Mouse (Mus musculus) embryonic facial prominence, embryonic 12.5 days (tissue): Measurements from ENCODE around the gene Retreg1. TPM values are rescaled to one million over a fixed set of nuclear protein-coding genes. Genes with fewer than 3 reads are reported as not detected.
"Not testable (repeated sequence)": the region's sequence is repeated elsewhere in the genome, so short reads cannot be mapped to it uniquely, and the experiment has no call there.

Source experiments
- ATAC-seq: fragments of 200-750 bp; cut with Nextera tagmentation; 2 replicates; pipeline ENCODE4 v1.8.0; 2017; ENCODE audit not compliant: insufficient number of reproducible peaks, insufficient read depth, low FRiP score, low TSS enrichment
- H3K27ac ChIP-seq: fragments of 300-500 bp; sonication (generic); 2 replicates; pipeline ENCODE4 v1.5.1; 2016; ENCODE audit warnings: mild to moderate bottlenecking
- H3K27me3 ChIP-seq: fragments of 300-500 bp; sonication (generic); 2 replicates; pipeline ENCODE4 v1.6.1; 2016; ENCODE audit warnings: mild to moderate bottlenecking, moderate library complexity
- H3K36me3 ChIP-seq: fragments of 300-500 bp; sonication (generic); 2 replicates; pipeline ENCODE4 v1.6.1; 2016; ENCODE audit warnings: mild to moderate bottlenecking
- H3K4me1 ChIP-seq: fragments of 300-500 bp; sonication (generic); 2 replicates; pipeline ENCODE4 v1.6.1; 2016
- H3K4me2 ChIP-seq: fragments of 300-500 bp; sonication (generic); replicated peaks from 2 replicates; pipeline ENCODE4 v1.6.1; 2016; ENCODE audit warnings: mild to moderate bottlenecking, moderate library complexity
- H3K4me3 ChIP-seq: fragments of 300-500 bp; sonication (generic); 2 replicates; pipeline ENCODE4 v1.5.1; 2016; ENCODE audit warnings: mild to moderate bottlenecking
- H3K9ac ChIP-seq: fragments of 300-500 bp; sonication (generic); 2 replicates; pipeline ENCODE4 v1.6.1; 2016; ENCODE audit warnings: mild to moderate bottlenecking, moderate library complexity
- H3K9me3 ChIP-seq: fragments of 300-500 bp; sonication (generic); 2 replicates; pipeline ENCODE4 v1.6.1; 2016; ENCODE audit warnings: mild to moderate bottlenecking, moderate library complexity
- WGBS: fragments of 180-500 bp; shearing (Covaris S2); methylation state at CpG from one replicate; pipeline ENCODE4 v1.1.7; 2016; 5-methylcytosine and 5-hydroxymethylcytosine counted together
- polyA plus RNA-seq: library from polyadenylated mRNA; unstranded; fragments of >200 nt; fragmentation: Nextera tagmentation; extraction: Ambion mirVana; gene quantifications from 2 replicates; pipeline ENCODE4 v1.2.1, GENCODE M21; 2016

Retreg1 gene
- polyA plus RNA-seq, 1 experiment from 2014 or later, result 4.5 TPM

GRCm38 (mm10) chr15:25984734-25985492, 141.9 kb downstream of the Retreg1 start:
- peaks cover 18% of the 10 kb centered on the region for H3K36me3 ChIP-seq
- ATAC-seq, result no peak
- H3K4me3 ChIP-seq, result peak overlapping the region; percentile 99
- no peaks in the 10 kb centered on the region for H3K9me3 ChIP-seq
- peak overlapping the region; percentile 92 for H3K27ac ChIP-seq
- H3K4me1 ChIP-seq, result peaks cover 16% of the 10 kb centered on the region
- peak overlapping the region; percentile 96 for H3K9ac ChIP-seq
- WGBS, result under 1% methylated on average over 69 of the region's 71 CpGs
- peak overlapping the region; percentile 93 for H3K4me2 ChIP-seq
- no peaks in the 10 kb centered on the region for H3K27me3 ChIP-seq

DNA sequence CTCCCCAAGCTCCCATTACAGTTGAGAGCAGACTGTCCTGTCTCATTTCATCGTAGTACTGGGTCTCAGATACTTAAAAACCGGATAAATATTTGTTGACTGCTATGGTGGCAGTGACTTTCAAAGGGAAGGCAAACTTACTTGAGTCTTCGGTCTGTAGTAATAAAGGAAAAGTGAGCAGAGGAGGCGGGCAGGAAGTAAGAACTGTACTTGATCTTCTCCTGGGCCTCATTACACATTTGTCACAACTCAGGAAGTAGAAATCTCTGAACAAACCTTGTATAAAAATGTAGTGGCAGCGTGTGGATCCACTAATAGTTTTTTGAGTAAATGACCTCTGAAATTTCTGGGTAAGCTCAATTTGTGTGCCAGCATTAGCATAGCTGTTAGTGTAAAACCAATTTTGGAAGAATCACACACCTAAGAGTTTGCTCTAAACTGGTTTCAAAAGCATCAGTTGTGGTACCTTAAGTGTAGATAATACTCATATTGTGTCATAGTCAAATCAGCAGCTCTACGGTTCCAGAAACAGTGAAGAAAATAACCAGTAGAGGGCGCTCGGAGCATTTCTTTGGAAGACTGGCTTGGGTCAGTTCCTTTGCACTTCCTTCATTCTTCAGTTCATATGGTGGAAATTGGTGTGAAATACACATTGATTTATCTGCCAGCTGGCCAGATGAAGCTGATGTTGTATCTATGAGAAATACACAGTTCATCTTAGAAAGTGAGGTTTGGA, 150.2 kb downstream of the Retreg1 start:
- ATAC-seq, result no peak
- peaks cover 47% of the 10 kb centered on the region for H3K36me3 ChIP-seq

DNA sequence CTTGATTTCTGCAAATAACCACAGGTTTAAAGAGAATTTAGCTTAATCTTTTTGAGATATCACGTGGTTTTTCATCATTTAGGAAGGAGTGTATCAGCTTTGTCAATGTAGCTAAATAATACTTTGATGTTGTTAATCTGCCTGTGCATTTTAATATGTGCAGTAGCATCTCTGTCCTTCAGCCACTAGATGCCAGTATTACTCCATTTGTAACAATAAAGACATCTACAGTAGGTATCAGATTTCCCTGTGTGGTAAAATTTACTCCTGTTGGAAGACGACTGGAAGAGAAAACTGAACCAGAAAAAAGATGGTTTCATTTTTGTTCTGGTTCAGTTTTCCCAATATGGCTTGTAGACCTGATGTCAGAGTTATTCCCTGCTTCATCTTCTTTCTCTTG, 152.5 kb downstream of the Retreg1 start:
- 40% methylated on average over 2 of the region's 2 CpGs for WGBS
- H3K9ac ChIP-seq, result no peak overlapping the region
- no peak overlapping the region for H3K4me2 ChIP-seq
- no peaks in the 10 kb centered on the region for H3K4me1 ChIP-seq
- H3K9me3 ChIP-seq, result no peaks in the 10 kb centered on the region
- no peak overlapping the region for H3K27ac ChIP-seq
- peaks cover 37% of the 10 kb centered on the region for H3K36me3 ChIP-seq
- H3K4me3 ChIP-seq, result no peak overlapping the region
- no peaks in the 10 kb centered on the region for H3K27me3 ChIP-seq
- no peak for ATAC-seq

More for the DNA sequence above, 150.2 kb downstream of the Retreg1 start:
- no peak overlapping the region for H3K4me3 ChIP-seq
- H3K27me3 ChIP-seq, result no peaks in the 10 kb centered on the region
- H3K4me2 ChIP-seq, result no peak overlapping the region
- no peak overlapping the region for H3K27ac ChIP-seq
- no peak overlapping the region for H3K9ac ChIP-seq
- 61% methylated on average over 8 of the region's 8 CpGs for WGBS
- no peaks in the 10 kb centered on the region for H3K4me1 ChIP-seq
- H3K9me3 ChIP-seq, result no peaks in the 10 kb centered on the region

DNA sequence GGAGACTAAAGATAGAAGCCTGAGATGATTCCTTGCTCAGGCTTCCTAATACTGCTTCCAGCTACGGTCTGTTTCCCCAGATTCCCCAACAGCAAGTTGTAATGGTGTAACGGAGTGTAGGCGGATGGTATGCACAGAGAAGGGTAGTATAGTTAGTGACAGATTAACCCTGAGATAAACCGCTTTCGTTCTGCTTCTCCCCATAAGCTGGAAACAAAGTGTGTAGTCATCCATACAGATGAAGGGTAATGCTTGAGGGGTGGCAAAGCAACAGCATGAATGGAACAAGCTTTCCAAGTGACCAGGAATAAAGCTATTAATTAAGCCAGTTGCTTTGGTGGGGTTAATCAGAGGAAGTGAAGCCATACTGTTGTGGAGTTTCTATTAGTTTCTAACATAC, 156.6 kb downstream of the Retreg1 start:
- not testable (repeated sequence) for H3K9me3 ChIP-seq, H3K4me2 ChIP-seq, H3K4me3 ChIP-seq, H3K4me1 ChIP-seq, H3K27me3 ChIP-seq, H3K27ac ChIP-seq, H3K9ac ChIP-seq, ATAC-seq
- 73% methylated on average over 5 of the region's 5 CpGs for WGBS
- peaks cover 17% of the 10 kb centered on the region for H3K36me3 ChIP-seq

- Histone ChIP-seq H3K4me2 (no peak overlapping the region), H3K4me3 (no peak overlapping the region), H3K9ac (no peak overlapping the region), H3K36me3 (no peaks in the 10 kb centered on the region), H3K9me3 (no peaks in the 10 kb centered on the region), H3K27ac (no peak overlapping the region), H3K27me3 (no peaks in the 10 kb centered on the region), H3K4me1 (no peaks in the 10 kb centered on the region)
- ATAC-seq, result no peak
- WGBS, result 81% methylated on average over 3 of the region's 3 CpGs
These were observed 165.6 kb downstream of the Retreg1 start for GRCm38 (mm10) chr15:26008621-26009020.

DNA sequence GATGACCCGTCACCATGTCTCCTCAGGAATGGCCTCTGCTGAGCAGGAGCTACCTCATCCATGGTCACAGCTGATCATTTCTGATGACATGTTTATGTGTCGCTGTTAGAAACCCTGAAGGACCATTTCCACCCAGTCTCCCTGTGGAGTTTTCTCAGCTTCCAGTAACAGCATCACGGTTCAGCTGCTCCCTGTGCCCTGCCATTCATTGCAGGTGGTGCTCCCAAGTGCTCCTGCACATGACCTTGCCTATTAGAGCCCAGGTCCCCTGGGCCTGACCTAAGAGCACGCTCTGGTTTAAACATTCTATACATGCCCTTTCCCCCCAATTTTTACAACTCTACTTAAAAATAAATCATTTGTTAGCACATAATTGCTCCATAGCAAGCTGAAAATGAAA, 169.9 kb downstream of the Retreg1 start:
- no peak overlapping the region for H3K9ac ChIP-seq
- no peak overlapping the region for H3K27ac ChIP-seq
- no peaks in the 10 kb centered on the region for H3K4me1 ChIP-seq
- no peak overlapping the region for H3K4me2 ChIP-seq
- no peak overlapping the region for H3K4me3 ChIP-seq
- H3K36me3 ChIP-seq, result no peaks in the 10 kb centered on the region
- WGBS, result 56% methylated on average over 4 of the region's 4 CpGs
- no peak for ATAC-seq
- no peaks in the 10 kb centered on the region for H3K9me3 ChIP-seq
- H3K27me3 ChIP-seq, result no peaks in the 10 kb centered on the region

- no peak for ATAC-seq
- Histone ChIP-seq H3K27me3 (no peaks in the 10 kb centered on the region), H3K9ac (no peak overlapping the region), H3K9me3 (no peaks in the 10 kb centered on the region), H3K4me3 (no peak overlapping the region), H3K36me3 (no peaks in the 10 kb centered on the region), H3K27ac (no peak overlapping the region), H3K4me2 (no peak overlapping the region), H3K4me1 (no peaks in the 10 kb centered on the region)
- WGBS, result 29% methylated on average over 14 of the region's 14 CpGs
These were observed 173.1 kb downstream of the Retreg1 start for GRCm38 (mm10) chr15:26015979-26016665.

- peak; percentile 64; the same call in 1 of the 2 replicates for ATAC-seq
- Histone ChIP-seq H3K4me3 (no peak overlapping the region), H3K4me1 (no peaks in the 10 kb centered on the region), H3K4me2 (no peak overlapping the region), H3K27me3 (no peaks in the 10 kb centered on the region), H3K9me3 (no peaks in the 10 kb centered on the region), H3K9ac (no peak overlapping the region), H3K36me3 (no peaks in the 10 kb centered on the region), H3K27ac (no peak overlapping the region)
- WGBS, result 77% methylated on average over 8 of the region's 8 CpGs
These were observed 178.7 kb downstream of the Retreg1 start for GRCm38 (mm10) chr15:26021721-26022120.

- H3K36me3 ChIP-seq, result no peaks in the 10 kb centered on the region
- no peaks in the 10 kb centered on the region for H3K27me3 ChIP-seq
- ATAC-seq, result no peak
- 85% methylated on average over 5 of the region's 5 CpGs for WGBS
- H3K9ac ChIP-seq, result no peak overlapping the region
- H3K4me1 ChIP-seq, result no peaks in the 10 kb centered on the region
- no peak overlapping the region for H3K4me2 ChIP-seq
- no peak overlapping the region for H3K27ac ChIP-seq
- no peaks in the 10 kb centered on the region for H3K9me3 ChIP-seq
- no peak overlapping the region for H3K4me3 ChIP-seq
These were observed 179.7 kb downstream of the Retreg1 start for GRCm38 (mm10) chr15:26022636-26023035.
